8 mouse cellular contexts compared by ENCODE assay signal in genomic region chr6:90422565-90422964, GRCm38 (mm10). TPM values are rescaled to one million over a fixed set of nuclear protein-coding genes. Genes with fewer than 3 reads are reported as not detected.
DNase-seq lines count a peak whose midpoint lies in the region; TF ChIP-seq lines count a peak whose summit lies in the region.

No protein-coding gene starts in this region.

- peak; percentile 97 for DNase-seq in ZHBTc4 (ENCODE audit: low read depth, low spot score)
- DNase-seq in cerebellum, postnatal 4 days (ENCODE audit: low spot score in 2 of 2): peak; percentile 59 to 82
- DNase-seq in gastrocnemius, adult 8-10 months (ENCODE audit: low spot score in 2 of 2): peak; percentile 16 to 61
- DNase-seq in hindlimb bud, embryonic 11.5 days (ENCODE audit: extremely low spot score, low read depth, low spot score): peak; percentile 61
- peak; percentile 81 to 82 for DNase-seq in left cerebral cortex, adult 2 months (ENCODE audit: extremely low spot score in 1 of 2, low spot score in 2 of 2)
- peak; percentile 88 to 91 for DNase-seq in right cerebral cortex, postnatal 10 days (ENCODE audit: low spot score in 2 of 2)
- peak; percentile 67 for DNase-seq in yolk sac, embryonic 10.5 days (ENCODE audit: low spot score)

- peak overlapping the region; percentile 23; the same call in 1 of the 2 replicates for H3K4me3 ChIP-seq in left cerebral cortex, adult 2 months
- peak overlapping the region; percentile 82 for H3K4me3 ChIP-seq in megakaryocyte, embryonic 14.5 days (replicated peaks)

- intact Hi-C loops in left cerebral cortex, adult 2 months (cut with DNase I): loop anchor here (5.0 to 10.0 kb wide), 2 partner anchors 50 to 748 kb away; no protein-coding TSS in a partner anchor

- no peak overlapping the region for H3K27ac ChIP-seq in left cerebral cortex, adult 2 months

- H3K27me3 ChIP-seq in megakaryocyte, embryonic 14.5 days (replicated peaks): peaks cover 65% of the 10 kb centered on the region

- peaks cover 11% of the 10 kb centered on the region for H3K4me1 ChIP-seq in megakaryocyte, embryonic 14.5 days

- peak; percentile 96 for TF ChIP-seq CTCF in left cerebral cortex, adult 2 months (IDR thresholded peaks at IDR 0.05)

- peaks cover 5% of the 10 kb centered on the region for H3K9me3 ChIP-seq in megakaryocyte, embryonic 14.5 days

- H3K36me3 ChIP-seq in megakaryocyte, embryonic 14.5 days (replicated peaks; ENCODE audit: low read length): no peaks in the 10 kb centered on the region

RNA-seq across cellular contexts. Expression of gene Cfap100, which starts 6.0 kb away (rescaled TPM):
- under 1 TPM in 1 of 4 experiments, not detected in 3; 0.56 TPM for total RNA-seq in gastrocnemius, adult 8-10 months (2022)
- total RNA-seq in left cerebral cortex, adult 2 months (2021): 1 to 10 TPM; 4.5 to 6.5 TPM
- polyA plus RNA-seq in megakaryocyte, embryonic 14.5 days (2012; ENCODE audit: insufficient read depth, low replicate concordance): 0.20 TPM in 1 of 2 replicates, not detected in the other

RNA-seq across cellular contexts. Expression of gene Klf15, which starts 39.8 kb away (rescaled TPM):
- 10 to 100 TPM; 26.7 to 83.2 (median 44.3) TPM for total RNA-seq in gastrocnemius, adult 8-10 months (2022)
- 10 to 100 TPM; 29.0 to 34.4 TPM for total RNA-seq in left cerebral cortex, adult 2 months (2021)
- 0.12 and 3.0 TPM in 2 replicates for polyA plus RNA-seq in megakaryocyte, embryonic 14.5 days (2012; ENCODE audit: insufficient read depth, low replicate concordance)

RNA-seq across cellular contexts. Expression of gene Zxdc, which starts 53.3 kb away (rescaled TPM):
- 10 to 100 TPM; 11.6 to 14.2 (median 12.1) TPM for total RNA-seq in gastrocnemius, adult 8-10 months (2022)
- total RNA-seq in left cerebral cortex, adult 2 months (2021): 10 to 100 TPM; 31.0 to 31.7 TPM
- 7.1 and 22.5 TPM in 2 replicates for polyA plus RNA-seq in megakaryocyte, embryonic 14.5 days (2012; ENCODE audit: insufficient read depth, low replicate concordance)

Comparison
In these comparisons a context has a peak if more than half of its experiments do, and no peak if none do; other contexts are left out.
1. DNase-seq: peak in every context shown above with its lines; median percentile 97 in ZHBTc4; 90 in right cerebral cortex, postnatal 10 days; 82 in left cerebral cortex, adult 2 months; 70 in cerebellum, postnatal 4 days; 67 in yolk sac, embryonic 10.5 days; 61 in hindlimb bud, embryonic 11.5 days; 38 in gastrocnemius, adult 8-10 months.